Mouse (Mus musculus) cerebral cortex, adult 2 months (tissue): ENCODE results near the gene Itgav.

Experiments
- WGBS: fragments of 180-500 bp; shearing (Covaris S2); methylation state at CpG from one replicate; pipeline ENCODE4 v1.1.7; 2018; 5-methylcytosine and 5-hydroxymethylcytosine counted together

Gene Itgav

DNA sequence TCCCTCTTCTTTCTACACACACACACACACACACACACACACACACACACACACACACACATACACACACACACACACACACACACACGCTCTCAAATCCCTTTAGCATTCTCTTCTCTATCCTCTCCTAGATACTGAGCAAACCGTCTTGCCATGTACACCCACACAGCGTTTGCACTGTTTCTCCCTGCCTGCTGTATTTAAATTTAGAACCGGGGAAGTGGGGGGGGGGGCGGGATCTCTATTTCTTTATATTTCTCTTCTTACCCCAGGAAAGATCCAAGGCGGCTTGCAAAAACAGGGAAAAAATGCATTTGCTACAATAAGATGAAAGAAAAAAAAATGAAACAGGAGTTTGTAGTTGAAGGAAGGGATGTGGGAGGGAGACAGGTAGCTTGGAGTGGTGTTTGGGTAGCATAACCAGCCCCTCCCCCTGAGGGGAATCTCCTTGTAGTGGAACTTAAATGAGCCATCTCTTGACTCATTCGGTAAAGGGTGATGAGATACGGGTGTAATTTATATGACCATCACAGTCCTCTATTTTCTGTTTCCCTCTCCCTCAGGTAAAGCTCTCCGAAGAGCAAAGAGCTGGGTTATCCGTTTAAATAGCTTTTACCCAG, 89.2 kb downstream of the Itgav start:
- 3% methylated on average over 10 of the region's 10 CpGs for WGBS

- 27% methylated on average over 6 of the region's 6 CpGs for WGBS
These were observed 89.8 kb downstream of the Itgav start for GRCm38 (mm10) chr2:83814009-83814408.

GRCm38 (mm10) chr2:83816147-83816546, 92.0 kb downstream of the Itgav start:
- 42% methylated on average over 6 of the region's 6 CpGs for WGBS

GRCm38 (mm10) chr2:83825161-83825560, 101.0 kb downstream of the Itgav start:
- WGBS = 46% methylated on average over 5 of the region's 5 CpGs

DNA sequence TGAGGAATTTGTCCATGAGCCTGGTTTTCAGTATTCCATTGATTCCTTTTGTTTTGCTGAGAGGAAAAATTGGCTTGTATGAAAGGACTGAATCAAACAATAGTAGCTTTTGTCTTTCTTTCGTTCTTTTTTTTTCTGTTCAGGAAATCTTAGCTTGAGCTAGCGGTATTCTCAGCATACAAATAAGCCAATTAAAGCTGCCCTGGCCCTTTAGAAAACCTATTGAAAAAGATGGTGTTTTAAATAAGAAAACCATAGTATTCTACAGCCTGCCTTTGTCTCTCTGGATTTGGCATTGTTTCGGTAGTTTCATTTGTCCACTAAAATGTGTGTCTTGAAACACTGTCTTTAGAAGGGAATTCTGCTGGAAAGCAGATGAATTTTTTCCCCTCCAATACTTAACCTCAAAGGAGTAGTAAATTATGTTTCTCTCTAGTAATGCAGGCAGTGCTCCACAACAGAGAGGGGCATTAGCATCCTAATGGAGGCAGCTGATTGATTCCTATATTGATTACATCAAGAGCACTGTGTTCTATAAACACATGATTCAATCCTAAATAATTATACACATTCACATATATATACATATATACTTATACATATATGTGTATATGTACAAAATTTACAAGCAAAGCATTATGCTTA, 104.8 kb downstream of the Itgav start:
- 45% methylated on average over 3 of the region's 3 CpGs for WGBS

- WGBS = 49% methylated on average over 4 of the region's 4 CpGs
These were observed 108.7 kb downstream of the Itgav start for GRCm38 (mm10) chr2:83832903-83833302.

DNA sequence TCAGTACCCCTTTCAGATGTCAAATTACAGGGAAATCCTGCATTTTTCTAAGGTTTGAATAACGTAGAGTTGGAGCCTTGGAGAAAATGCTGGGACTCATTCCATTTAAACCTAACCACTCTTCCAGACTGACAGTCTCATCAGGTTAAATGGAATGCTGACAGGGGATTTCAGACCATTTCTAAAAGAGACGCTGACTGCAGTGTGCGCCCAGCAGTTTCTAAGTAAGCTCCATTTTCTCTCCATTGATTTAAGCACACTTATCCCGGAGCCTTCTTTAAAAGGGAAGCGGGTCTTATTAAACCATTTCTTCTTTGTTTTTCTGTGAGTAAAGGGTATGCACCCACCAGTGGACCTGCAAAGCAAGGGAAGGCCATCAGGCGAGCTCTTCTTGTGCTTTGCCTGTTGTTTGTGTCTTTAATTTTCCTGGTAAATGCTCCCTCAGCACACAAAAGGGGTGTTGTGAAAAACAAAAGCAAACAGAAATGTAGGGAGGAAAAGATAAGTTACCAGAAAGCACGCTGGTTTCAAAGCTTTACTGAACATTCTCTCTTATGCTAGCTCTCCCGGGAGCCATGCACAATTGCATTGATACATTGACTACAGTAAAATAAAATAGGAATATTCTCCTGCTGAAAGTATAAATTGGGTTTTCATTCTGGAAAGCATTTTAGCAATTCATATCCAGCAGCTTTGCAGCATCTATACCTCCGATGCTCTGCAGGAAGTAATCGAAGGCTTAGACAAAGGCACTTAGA, 111.3 kb downstream of the Itgav start:
- WGBS = 48% methylated on average over 10 of the region's 10 CpGs

DNA sequence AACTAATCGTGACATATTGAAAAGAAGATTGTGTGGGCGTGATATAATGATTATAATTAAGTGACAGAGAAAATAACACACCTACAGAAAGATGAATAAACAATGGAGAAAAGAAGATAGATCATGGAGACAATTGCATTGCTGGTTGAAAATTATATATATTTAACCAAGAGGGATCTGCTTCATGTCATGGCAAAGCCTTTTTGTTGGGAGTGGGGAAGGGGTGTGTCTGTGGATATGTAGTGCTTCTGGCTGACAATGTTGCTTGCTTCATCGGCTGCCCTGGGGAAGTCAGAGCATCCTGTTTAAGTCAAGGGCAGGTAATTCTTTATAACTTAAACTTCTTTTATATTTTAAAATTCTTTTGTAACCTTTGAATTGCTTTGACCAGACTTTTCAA, 124.3 kb downstream of the Itgav start:
- 77% methylated on average over 3 of the region's 3 CpGs for WGBS

DNA sequence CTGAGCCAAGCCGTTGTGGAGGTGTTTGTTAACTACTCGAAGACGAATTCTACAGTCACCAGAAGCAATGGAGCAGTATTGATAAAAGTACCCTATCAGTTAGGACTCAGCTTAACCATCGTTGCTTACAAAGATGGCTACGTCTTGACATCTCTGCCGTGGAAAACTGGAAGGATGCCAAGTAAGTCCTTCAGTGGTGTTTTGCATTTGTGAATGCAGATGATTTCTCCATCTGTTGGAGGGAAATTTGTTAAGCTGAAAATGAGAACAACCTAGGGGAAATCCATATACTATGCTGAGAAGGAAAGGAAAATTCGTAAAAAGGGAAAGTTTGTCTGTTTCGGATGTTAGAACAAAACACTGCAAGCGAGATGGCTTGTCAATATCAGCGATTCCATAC, 129.2 kb downstream of the Itgav start:
- WGBS = 54% methylated on average over 10 of the region's 10 CpGs

GRCm38 (mm10) chr2:83856236-83856635, 132.0 kb downstream of the Itgav start:
- 71% methylated on average over 4 of the region's 4 CpGs for WGBS
